Mouse (Mus musculus): ENCODE data around the gene Dnah3. TPM values are rescaled to one million over a fixed set of nuclear protein-coding genes. Genes with fewer than 3 reads are reported as not detected.

The Dnah3 gene
- polyA plus RNA-seq, 1 experiment from 2014 or later, result 0.70 TPM

- no peaks in the 10 kb centered on the region for H3K36me3 ChIP-seq (ENCODE audit: control insufficient read depth, insufficient read depth, low read length)
- H3K4me1 ChIP-seq (ENCODE audit: control insufficient read depth, insufficient read depth, low read length), result no peaks in the 10 kb centered on the region
- 20% methylated on average over 5 of the region's 5 CpGs for WGBS
- H3K27ac ChIP-seq (replicated peaks; ENCODE audit: low read depth, low read length), result no peak overlapping the region
- no peaks in the 10 kb centered on the region for H3K27me3 ChIP-seq (replicated peaks; ENCODE audit: control insufficient read depth, insufficient read depth, low read length)
- no peak overlapping the region for H3K4me2 ChIP-seq (ENCODE audit: low read depth, low read length)
- peak; percentile 68; the same call in 1 of the 2 replicates for ATAC-seq (ENCODE audit: low read depth)
- no peak overlapping the region for H3K9ac ChIP-seq (ENCODE audit: low read depth, low read length)
- DNase-seq (ENCODE audit: low spot score), result no peak
- no peaks in the 10 kb centered on the region for H3K9me3 ChIP-seq (ENCODE audit: control insufficient read depth, low read length)
- no peak overlapping the region for H3K4me3 ChIP-seq (ENCODE audit: low read depth, low read length)
Observed at GRCm38 (mm10) chr7:120093033-120093432, 2.0 kb downstream of the Dnah3 start.

- 60% methylated on average over 3 of the region's 3 CpGs for WGBS
Observed at GRCm38 (mm10) chr7:120080177-120080576, 14.9 kb downstream of the Dnah3 start.

DNA sequence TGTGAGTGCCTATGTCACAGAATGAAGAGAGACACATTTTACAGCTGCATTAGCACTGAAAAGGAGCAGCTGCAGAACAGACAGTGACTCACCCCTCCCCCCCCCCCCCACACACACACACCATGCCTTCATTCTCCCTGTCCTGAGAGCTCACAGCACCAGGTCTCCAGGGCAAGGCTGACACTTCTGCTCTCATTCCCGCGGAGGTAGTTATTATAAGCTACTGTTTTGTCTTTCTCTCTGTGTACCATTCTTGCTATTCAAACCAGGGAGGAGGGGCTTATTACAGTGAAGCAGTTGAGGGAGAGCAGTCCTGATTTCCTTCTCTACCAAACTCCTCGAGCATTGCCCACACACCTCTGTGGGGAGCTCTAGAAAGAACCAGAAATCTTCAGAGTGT is 25.9 kb downstream of the Dnah3 start:
- Histone ChIP-seq H3K4me2 (ENCODE audit: low read depth, low read length) (no peak overlapping the region), H3K9ac (ENCODE audit: low read depth, low read length) (no peak overlapping the region), H3K27me3 (replicated peaks; ENCODE audit: control insufficient read depth, insufficient read depth, low read length) (no peaks in the 10 kb centered on the region), H3K4me3 (ENCODE audit: low read depth, low read length) (no peak overlapping the region), H3K36me3 (ENCODE audit: control insufficient read depth, insufficient read depth, low read length) (no peaks in the 10 kb centered on the region), H3K27ac (replicated peaks; ENCODE audit: low read depth, low read length) (no peak overlapping the region), H3K9me3 (ENCODE audit: control insufficient read depth, low read length) (no peaks in the 10 kb centered on the region), H3K4me1 (ENCODE audit: control insufficient read depth, insufficient read depth, low read length) (no peaks in the 10 kb centered on the region)
- WGBS, result 32% methylated on average over 3 of the region's 3 CpGs
- DNase-seq (ENCODE audit: low spot score) (peak; percentile 2), ATAC-seq (ENCODE audit: low read depth) (peak; percentile 71; the same call in 1 of the 2 replicates)

More at GRCm38 (mm10) chr7:120080177-120080576, 14.9 kb downstream of the Dnah3 start:
- DNase-seq (ENCODE audit: low spot score) (no peak), ATAC-seq (ENCODE audit: low read depth) (no peak)
- no peak overlapping the region for H3K4me2 ChIP-seq (ENCODE audit: low read depth, low read length)
- no peaks in the 10 kb centered on the region for H3K9me3 ChIP-seq (ENCODE audit: control insufficient read depth, low read length)
- no peaks in the 10 kb centered on the region for H3K4me1 ChIP-seq (ENCODE audit: control insufficient read depth, insufficient read depth, low read length)
- no peaks in the 10 kb centered on the region for H3K36me3 ChIP-seq (ENCODE audit: control insufficient read depth, insufficient read depth, low read length)
- no peak overlapping the region for H3K4me3 ChIP-seq (ENCODE audit: low read depth, low read length)
- no peaks in the 10 kb centered on the region for H3K27me3 ChIP-seq (replicated peaks; ENCODE audit: control insufficient read depth, insufficient read depth, low read length)
- no peak overlapping the region for H3K27ac ChIP-seq (replicated peaks; ENCODE audit: low read depth, low read length)
- no peak overlapping the region for H3K9ac ChIP-seq (ENCODE audit: low read depth, low read length)

DNA sequence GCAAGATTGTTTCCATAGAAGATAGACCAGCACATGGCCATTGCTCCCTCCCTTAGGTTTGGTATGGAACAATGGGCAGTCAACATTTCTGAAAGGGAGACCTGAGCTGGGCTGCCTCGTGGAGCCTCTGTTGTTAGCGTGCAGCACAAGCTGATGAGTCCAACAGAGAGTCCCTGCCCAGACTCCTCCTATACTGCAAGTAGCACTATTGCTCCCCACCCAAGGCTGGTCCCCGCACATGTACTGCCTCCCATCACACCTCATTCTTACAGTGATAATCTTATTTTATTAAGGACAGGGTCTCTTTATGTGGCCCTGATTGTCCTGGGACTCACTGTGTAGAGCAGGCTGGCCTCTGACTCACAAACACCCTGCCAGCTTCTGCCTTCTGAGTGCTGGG is 27.0 kb downstream of the Dnah3 start:
- Histone ChIP-seq H3K4me2 (ENCODE audit: low read depth, low read length) (no peak overlapping the region), H3K9me3 (ENCODE audit: control insufficient read depth, low read length) (no peaks in the 10 kb centered on the region), H3K4me3 (ENCODE audit: low read depth, low read length) (no peak overlapping the region), H3K27me3 (replicated peaks; ENCODE audit: control insufficient read depth, insufficient read depth, low read length) (no peaks in the 10 kb centered on the region), H3K9ac (ENCODE audit: low read depth, low read length) (no peak overlapping the region), H3K4me1 (ENCODE audit: control insufficient read depth, insufficient read depth, low read length) (no peaks in the 10 kb centered on the region), H3K27ac (replicated peaks; ENCODE audit: low read depth, low read length) (no peak overlapping the region), H3K36me3 (ENCODE audit: control insufficient read depth, insufficient read depth, low read length) (no peaks in the 10 kb centered on the region)
- DNase-seq (ENCODE audit: low spot score), result no peak
- WGBS, result 83% methylated on average over 3 of the region's 3 CpGs
- no peak for ATAC-seq (ENCODE audit: low read depth)

DNA sequence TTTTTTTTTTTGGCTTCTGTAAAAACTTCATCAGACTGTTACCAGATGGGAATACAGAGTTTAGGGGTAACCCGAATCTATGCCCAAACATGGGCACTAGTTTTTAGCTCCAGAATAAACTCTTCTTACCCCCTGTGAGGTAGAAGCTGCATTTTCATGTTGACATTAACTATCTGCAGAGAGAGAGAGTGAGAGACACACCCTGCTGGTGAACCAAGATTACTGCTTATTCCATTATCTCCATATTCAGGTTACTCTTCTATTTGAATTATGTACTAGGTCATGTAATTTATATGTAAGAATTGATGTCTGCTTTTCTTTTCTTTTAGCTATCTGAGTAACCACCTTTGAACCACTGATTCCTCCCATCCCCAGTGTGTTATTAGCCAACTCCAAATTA is 31.0 kb downstream of the Dnah3 start:
- Histone ChIP-seq H3K27me3 (replicated peaks; ENCODE audit: control insufficient read depth, insufficient read depth, low read length) (no peaks in the 10 kb centered on the region), H3K36me3 (ENCODE audit: control insufficient read depth, insufficient read depth, low read length) (no peaks in the 10 kb centered on the region), H3K27ac (replicated peaks; ENCODE audit: low read depth, low read length) (no peak overlapping the region), H3K4me2 (ENCODE audit: low read depth, low read length) (no peak overlapping the region), H3K4me1 (ENCODE audit: control insufficient read depth, insufficient read depth, low read length) (no peaks in the 10 kb centered on the region), H3K9ac (ENCODE audit: low read depth, low read length) (no peak overlapping the region), H3K4me3 (ENCODE audit: low read depth, low read length) (no peak overlapping the region), H3K9me3 (ENCODE audit: control insufficient read depth, low read length) (no peaks in the 10 kb centered on the region)
- no peak for DNase-seq (ENCODE audit: low spot score)
- ATAC-seq (ENCODE audit: low read depth), result no peak
- WGBS, result 83% methylated on average over 1 of the region's 1 CpGs

DNA sequence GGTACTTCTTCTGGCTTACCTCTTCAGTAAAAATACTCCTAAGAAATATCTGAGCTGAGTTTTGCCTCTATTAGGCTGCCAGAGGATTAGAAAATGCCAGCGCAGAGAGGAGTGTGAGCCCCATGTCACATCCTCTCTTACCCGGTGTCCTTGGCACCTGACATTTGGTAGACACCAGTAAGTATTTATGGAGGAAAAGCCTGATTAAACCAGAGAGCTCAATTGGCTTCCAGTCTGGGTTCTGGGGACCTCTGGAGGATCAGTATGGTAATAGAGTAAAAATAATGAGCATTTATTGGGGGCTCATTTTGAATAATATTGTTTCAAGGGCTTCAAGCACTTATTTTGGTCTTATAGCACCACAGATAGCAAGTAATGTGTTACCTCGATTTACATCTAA is 39.6 kb downstream of the Dnah3 start:
- H3K9me3 ChIP-seq (ENCODE audit: control insufficient read depth, low read length), result no peaks in the 10 kb centered on the region
- no peaks in the 10 kb centered on the region for H3K27me3 ChIP-seq (replicated peaks; ENCODE audit: control insufficient read depth, insufficient read depth, low read length)
- H3K4me1 ChIP-seq (ENCODE audit: control insufficient read depth, insufficient read depth, low read length), result no peaks in the 10 kb centered on the region
- H3K9ac ChIP-seq (ENCODE audit: low read depth, low read length), result no peak overlapping the region
- ATAC-seq (ENCODE audit: low read depth) (no peak), DNase-seq (ENCODE audit: low spot score) (no peak)
- H3K4me3 ChIP-seq (ENCODE audit: low read depth, low read length), result no peak overlapping the region
- H3K27ac ChIP-seq (replicated peaks; ENCODE audit: low read depth, low read length), result no peak overlapping the region
- 83% methylated on average over 3 of the region's 3 CpGs for WGBS
- H3K36me3 ChIP-seq (ENCODE audit: control insufficient read depth, insufficient read depth, low read length), result no peaks in the 10 kb centered on the region
- H3K4me2 ChIP-seq (ENCODE audit: low read depth, low read length), result no peak overlapping the region

GRCm38 (mm10) chr7:120054016-120054415 is 41.1 kb downstream of the Dnah3 start:
- no peaks in the 10 kb centered on the region for H3K36me3 ChIP-seq (ENCODE audit: control insufficient read depth, insufficient read depth, low read length)
- no peaks in the 10 kb centered on the region for H3K27me3 ChIP-seq (replicated peaks; ENCODE audit: control insufficient read depth, insufficient read depth, low read length)
- no peak overlapping the region for H3K4me2 ChIP-seq (ENCODE audit: low read depth, low read length)
- H3K4me3 ChIP-seq (ENCODE audit: low read depth, low read length), result no peak overlapping the region
- no peak overlapping the region for H3K27ac ChIP-seq (replicated peaks; ENCODE audit: low read depth, low read length)
- H3K4me1 ChIP-seq (ENCODE audit: control insufficient read depth, insufficient read depth, low read length), result no peaks in the 10 kb centered on the region
- no peaks in the 10 kb centered on the region for H3K9me3 ChIP-seq (ENCODE audit: control insufficient read depth, low read length)
- 21% methylated on average over 2 of the region's 2 CpGs for WGBS
- DNase-seq (ENCODE audit: low spot score) (no peak), ATAC-seq (ENCODE audit: low read depth) (no peak)
- no peak overlapping the region for H3K9ac ChIP-seq (ENCODE audit: low read depth, low read length)

DNA sequence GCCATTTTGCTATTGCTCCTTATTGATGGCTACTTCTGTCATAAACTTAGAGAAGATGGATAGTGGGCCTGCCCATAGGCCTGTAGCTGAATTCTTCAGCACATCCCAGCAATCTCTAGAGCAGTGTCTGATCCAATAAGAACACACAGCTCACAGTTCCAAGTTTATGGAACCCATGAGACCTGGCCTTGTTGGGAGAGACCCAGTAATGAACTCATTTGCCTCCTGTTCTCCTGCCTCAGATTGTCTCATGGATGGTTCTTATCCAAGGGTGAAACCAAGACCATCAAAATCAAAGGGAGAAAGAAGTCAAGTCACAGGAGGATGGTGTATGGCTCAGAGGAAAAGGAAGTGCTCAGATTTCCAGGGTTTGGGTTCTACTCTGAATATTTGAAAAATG is 44.6 kb downstream of the Dnah3 start:
- DNase-seq (ENCODE audit: low spot score) (no peak), ATAC-seq (ENCODE audit: low read depth) (no peak)
- no peaks in the 10 kb centered on the region for H3K9me3 ChIP-seq (ENCODE audit: control insufficient read depth, low read length)
- no peaks in the 10 kb centered on the region for H3K36me3 ChIP-seq (ENCODE audit: control insufficient read depth, insufficient read depth, low read length)
- H3K9ac ChIP-seq (ENCODE audit: low read depth, low read length), result no peak overlapping the region
- H3K4me1 ChIP-seq (ENCODE audit: control insufficient read depth, insufficient read depth, low read length), result no peaks in the 10 kb centered on the region
- H3K27ac ChIP-seq (replicated peaks; ENCODE audit: low read depth, low read length), result no peak overlapping the region
- no peak overlapping the region for H3K4me2 ChIP-seq (ENCODE audit: low read depth, low read length)
- no peaks in the 10 kb centered on the region for H3K27me3 ChIP-seq (replicated peaks; ENCODE audit: control insufficient read depth, insufficient read depth, low read length)
- no peak overlapping the region for H3K4me3 ChIP-seq (ENCODE audit: low read depth, low read length)

DNA sequence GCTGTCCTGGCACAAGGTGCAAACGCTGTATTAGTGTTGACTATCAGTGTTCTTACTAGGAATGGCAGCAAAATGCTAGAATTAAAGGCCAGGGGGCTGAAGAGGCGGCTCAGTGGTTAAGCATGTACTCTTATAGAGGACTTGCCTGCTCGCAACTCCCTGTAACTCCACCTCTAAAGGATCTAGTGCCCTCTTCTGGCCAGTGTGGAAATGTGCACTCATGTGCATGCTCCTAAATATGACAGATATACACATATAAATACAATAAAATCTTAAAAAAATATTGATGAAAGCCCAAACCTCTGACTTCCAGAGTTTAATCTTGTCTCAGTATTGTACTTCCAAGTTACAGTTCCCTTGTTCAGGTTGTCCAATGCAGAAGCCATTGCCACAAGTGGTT is 51.1 kb downstream of the Dnah3 start:
- Histone ChIP-seq H3K36me3 (ENCODE audit: control insufficient read depth, insufficient read depth, low read length) (no peaks in the 10 kb centered on the region), H3K9me3 (ENCODE audit: control insufficient read depth, low read length) (no peaks in the 10 kb centered on the region), H3K4me1 (ENCODE audit: control insufficient read depth, insufficient read depth, low read length) (no peaks in the 10 kb centered on the region), H3K4me2 (ENCODE audit: low read depth, low read length) (no peak overlapping the region), H3K27me3 (replicated peaks; ENCODE audit: control insufficient read depth, insufficient read depth, low read length) (no peaks in the 10 kb centered on the region), H3K4me3 (ENCODE audit: low read depth, low read length) (no peak overlapping the region), H3K9ac (ENCODE audit: low read depth, low read length) (no peak overlapping the region), H3K27ac (replicated peaks; ENCODE audit: low read depth, low read length) (no peak overlapping the region)
- ATAC-seq (ENCODE audit: low read depth), result no peak
- 88% methylated on average over 3 of the region's 3 CpGs for whole genome bisulfite sequencing
- DNase-seq (ENCODE audit: low spot score), result no peak
